Mouse (Mus musculus): ENCODE data around the gene Trpt1.

Trpt1 gene

GRCm38 (mm10) chr19:6993011-6993770 is 2.7 kb upstream of the Trpt1 start:
- no peak for DNase-seq (ENCODE audit: low spot score)

- no peak for DNase-seq (ENCODE audit: low spot score)
These were observed 1.9 kb upstream of the Trpt1 start for GRCm38 (mm10) chr19:6994002-6994401.

GRCm38 (mm10) chr19:6994489-6994888 is 1.4 kb upstream of the Trpt1 start:
- no peak for DNase-seq (ENCODE audit: low spot score)

- DNase-seq (ENCODE audit: low spot score), result peak; percentile 25
These were observed 508 bp upstream of the Trpt1 start for GRCm38 (mm10) chr19:6995255-6995991.

GRCm38 (mm10) chr19:6997721-6998290 is 1.9 kb downstream of the Trpt1 start:
- DNase-seq (ENCODE audit: low spot score), result no peak

GRCm38 (mm10) chr19:6999360-7000063 is 3.6 kb downstream of the Trpt1 start:
- DNase-seq (ENCODE audit: low spot score), result no peak

GRCm38 (mm10) chr19:7006892-7007593 is 11.1 kb downstream of the Trpt1 start:
- DNase-seq (ENCODE audit: low spot score), result no peak

- DNase-seq (ENCODE audit: low spot score), result no peak
These were observed 16.5 kb downstream of the Trpt1 start for GRCm38 (mm10) chr19:7012426-7012825.

GRCm38 (mm10) chr19:7013984-7014383 is 18.1 kb downstream of the Trpt1 start:
- DNase-seq (ENCODE audit: low spot score), result no peak

- no peak for DNase-seq (ENCODE audit: low spot score)
These were observed 18.7 kb downstream of the Trpt1 start for GRCm38 (mm10) chr19:7014481-7015135.

GRCm38 (mm10) chr19:7017541-7018457 is 21.9 kb downstream of the Trpt1 start:
- peak; percentile 65 for DNase-seq (ENCODE audit: low spot score)

GRCm38 (mm10) chr19:7018546-7018945 is 22.6 kb downstream of the Trpt1 start:
- DNase-seq (ENCODE audit: low spot score), result no peak

- DNase-seq (ENCODE audit: low spot score), result peak; percentile 64
These were observed 23.3 kb downstream of the Trpt1 start, which contains the start of gene Fermt3 for GRCm38 (mm10) chr19:7019191-7019590. Fermt3 (minus strand) TSS chr19:7019469.

- DNase-seq (ENCODE audit: low spot score), result peak; percentile 49
These were observed 24.3 kb downstream of the Trpt1 start for GRCm38 (mm10) chr19:7020224-7020641.

- no peak for DNase-seq (ENCODE audit: low spot score)
These were observed 33.6 kb downstream of the Trpt1 start for GRCm38 (mm10) chr19:7029531-7029930.

GRCm38 (mm10) chr19:7034006-7034405 is 38.1 kb downstream of the Trpt1 start:
- no peak for DNase-seq (ENCODE audit: low spot score)

GRCm38 (mm10) chr19:7039088-7039720 is 43.3 kb downstream of the Trpt1 start:
- peak; percentile 60 for DNase-seq (ENCODE audit: low spot score)

GRCm38 (mm10) chr19:7039841-7040636 is 44.1 kb downstream of the Trpt1 start, which contains the start of gene Stip1:
Stip1 (minus strand) TSS chr19:7039967.
- peak; percentile 98 for DNase-seq (ENCODE audit: low spot score)

Measured in spleen, adult 12 weeks (tissue).